Mouse (Mus musculus): ENCODE measurements around the gene Mpv17l2.

DNA sequence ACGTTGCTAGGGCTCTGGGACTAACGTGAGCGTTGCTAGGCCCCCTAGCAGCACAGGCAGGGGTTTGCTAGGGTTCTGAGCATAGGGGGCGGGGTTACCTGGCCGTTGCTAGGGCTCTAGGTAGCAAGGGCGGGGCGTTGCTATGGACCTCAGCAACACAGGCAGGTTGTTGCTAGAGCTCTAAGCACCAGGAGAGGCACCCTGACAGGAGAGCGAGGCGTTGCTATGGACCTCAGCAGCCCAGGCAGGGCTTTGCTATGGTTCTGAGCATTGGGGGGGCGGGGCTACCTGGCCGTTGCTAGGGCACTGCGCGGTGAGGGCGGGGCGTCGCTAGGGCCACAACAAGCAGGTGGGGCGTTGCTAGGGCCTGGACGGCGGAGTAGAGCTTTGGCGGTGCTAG, 32.0 kb upstream of the Mpv17l2 start:
- TF ChIP-seq CTCF (IDR thresholded peaks at IDR 0.05; ENCODE audit: insufficient read depth, low read length) (no peak), POLR2A (IDR thresholded peaks at IDR 0.05; ENCODE audit: borderline replicate concordance, extremely low read depth, low read depth, low read length) (no peak)

All from lung, adult 2 months (tissue).